Mouse (Mus musculus) right cerebral cortex, adult 18-20 months (tissue): ENCODE data around the gene H2-Q6.
"Not testable (repeated sequence)": the region's sequence is repeated elsewhere in the genome, so short reads cannot be mapped to it uniquely, and the experiment has no call there.

Experiments used
- DNase-seq: peaks from one replicate; pipeline ENCODE4 v3.0.0; 2022; ENCODE audit warnings: mixed read lengths

Gene H2-Q6

DNA sequence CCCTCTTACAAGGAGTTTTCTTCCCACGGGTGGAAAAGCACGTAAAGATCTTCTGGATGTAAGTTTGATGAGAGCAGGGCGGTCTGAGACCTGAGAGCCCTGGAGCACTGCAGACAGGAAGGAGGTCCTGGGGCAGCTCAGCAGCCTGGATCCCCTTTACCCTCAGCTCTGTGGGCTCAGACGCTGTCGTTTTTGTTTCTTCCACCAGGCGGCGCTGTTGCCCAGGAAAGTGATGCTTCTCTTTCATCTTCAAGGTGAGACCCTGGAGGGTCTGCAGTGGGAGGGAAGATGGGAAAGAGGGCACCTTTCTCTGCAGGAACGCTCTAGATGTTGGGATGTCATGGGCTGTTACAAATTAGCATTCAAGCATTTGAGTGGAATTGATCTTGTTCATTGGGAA lies 10.2 kb downstream of the H2-Q6 start:
- not testable (repeated sequence) for DNase-seq

GRCm38 (mm10) chr17:35435577-35435976 lies 10.9 kb downstream of the H2-Q6 start:
- not testable (repeated sequence) for DNase-seq

DNA sequence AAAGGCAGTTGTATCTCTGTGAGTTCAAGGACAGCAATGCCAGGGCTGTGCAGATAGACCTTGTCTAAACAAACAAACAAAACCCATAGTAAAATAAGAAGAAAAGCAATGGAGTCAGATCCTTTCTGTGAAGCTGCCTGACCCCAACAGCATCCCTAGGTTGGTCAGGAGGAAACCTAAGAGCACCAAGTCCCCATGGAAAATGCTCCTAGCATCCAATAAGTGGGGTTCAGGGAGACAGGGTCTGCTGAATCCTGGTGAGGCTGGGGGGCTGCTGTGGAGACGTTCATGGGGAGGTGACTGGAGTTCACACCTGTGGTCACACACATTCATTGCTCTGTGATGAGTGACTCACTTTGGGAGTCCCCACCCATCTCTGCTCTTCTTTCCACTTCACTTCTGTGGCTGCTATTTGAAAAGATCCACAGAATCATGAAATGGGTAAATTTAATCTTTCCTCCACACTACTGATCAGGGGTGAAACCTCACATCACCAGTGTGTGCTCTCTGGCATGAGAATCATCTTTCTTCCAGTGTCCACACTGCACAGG lies 12.8 kb downstream of the H2-Q6 start:
- not testable (repeated sequence) for DNase-seq

DNA sequence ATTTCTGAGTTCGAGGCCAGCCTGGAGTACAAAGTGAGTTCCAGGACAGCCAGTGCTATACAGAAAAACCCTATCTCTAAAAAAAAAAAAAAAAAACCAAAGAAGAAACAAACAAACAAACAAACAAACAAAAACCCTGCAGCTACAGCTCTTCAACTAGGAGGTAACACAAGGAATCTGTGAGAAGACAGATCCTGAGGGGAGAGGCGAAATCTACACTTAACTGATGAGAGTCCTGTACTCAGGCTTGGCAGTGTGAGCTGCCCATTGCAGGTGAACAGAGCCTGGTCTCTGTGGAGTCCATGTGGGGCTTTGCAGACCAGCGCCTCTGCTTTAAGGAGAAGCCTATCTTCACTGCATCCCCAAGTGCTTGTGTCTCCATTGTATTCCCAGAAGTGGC lies 13.7 kb downstream of the H2-Q6 start:
- not testable (repeated sequence) for DNase-seq

GRCm38 (mm10) chr17:35438885-35439284 lies 14.2 kb downstream of the H2-Q6 start, which contains the start of gene H2-Q7:
TSS of gene H2-Q7 (plus strand) at chr17:35439155.
- DNase-seq, result peak; percentile 57

GRCm38 (mm10) chr17:35439295-35439747 lies 14.7 kb downstream of the H2-Q6 start:
- DNase-seq, result not testable (repeated sequence)

- not testable (repeated sequence) for DNase-seq
Observed at GRCm38 (mm10) chr17:35439925-35440645, 15.4 kb downstream of the H2-Q6 start.

GRCm38 (mm10) chr17:35442376-35442775 lies 17.7 kb downstream of the H2-Q6 start:
- not testable (repeated sequence) for DNase-seq

- DNase-seq, result not testable (repeated sequence)
Observed at GRCm38 (mm10) chr17:35444510-35444909, 19.9 kb downstream of the H2-Q6 start.

- not testable (repeated sequence) for DNase-seq
Observed at GRCm38 (mm10) chr17:35458247-35458646, 33.6 kb downstream of the H2-Q6 start.

DNA sequence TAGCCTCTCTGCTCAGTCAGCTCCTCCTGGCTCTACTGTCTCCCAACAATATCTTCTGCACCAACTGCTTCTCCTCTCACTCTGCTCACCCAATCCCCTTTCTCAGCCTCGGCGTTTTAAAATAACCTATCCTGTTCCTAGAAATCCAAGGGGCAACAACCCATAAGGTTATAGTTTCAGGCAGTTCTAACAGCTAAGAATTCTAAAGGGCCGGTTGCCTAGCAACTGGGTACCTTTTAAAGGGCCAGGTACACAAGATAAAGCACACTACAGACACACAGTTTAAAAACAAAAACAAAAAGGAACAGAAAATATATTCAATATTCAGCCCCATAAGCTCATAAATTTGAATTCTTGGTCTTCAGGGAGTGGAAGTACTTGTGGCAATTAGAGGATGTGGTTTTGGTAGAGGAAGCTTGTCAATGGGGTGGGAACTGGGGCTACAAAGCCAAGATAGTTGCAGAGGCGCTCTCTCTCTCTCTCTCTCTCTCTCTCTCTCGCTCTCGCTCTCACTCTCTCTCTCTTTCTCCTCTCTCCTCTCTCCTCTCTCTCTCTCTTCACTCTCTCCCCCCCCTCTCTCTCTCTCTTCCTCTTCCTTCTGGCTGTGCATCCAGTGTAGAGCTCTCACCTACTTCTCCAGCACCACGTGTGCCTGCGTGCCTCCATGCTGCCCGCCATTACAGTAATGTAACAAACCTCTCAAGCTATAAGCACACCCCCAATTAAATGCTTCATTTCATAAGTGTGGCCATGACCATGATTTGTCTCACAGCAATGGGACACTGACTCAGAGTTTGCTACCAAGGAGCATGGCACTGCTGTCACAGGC lies 36.1 kb downstream of the H2-Q6 start:
- not testable (repeated sequence) for DNase-seq

DNA sequence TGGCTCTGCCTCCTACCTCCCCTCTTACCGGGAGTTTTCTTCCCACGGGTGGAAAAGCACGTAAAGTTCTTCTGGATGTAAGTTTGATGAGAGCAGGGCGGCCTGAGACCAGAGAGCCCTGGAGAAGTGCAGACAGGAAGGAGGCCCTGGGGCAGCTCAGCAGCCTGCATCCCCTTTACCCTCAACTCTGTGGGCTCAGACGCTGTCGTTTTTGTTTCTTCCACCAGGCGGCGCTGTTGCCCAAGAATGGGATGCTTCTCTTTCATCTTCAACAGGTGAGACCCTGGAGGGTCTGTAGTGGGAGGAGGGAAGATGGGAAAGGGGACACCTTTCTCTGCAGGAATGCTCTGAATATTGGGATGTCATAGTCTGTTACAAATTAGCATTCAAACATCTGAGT lies 41.0 kb downstream of the H2-Q6 start:
- DNase-seq, result not testable (repeated sequence)

GRCm38 (mm10) chr17:35468936-35469335 lies 44.3 kb downstream of the H2-Q6 start:
- DNase-seq, result not testable (repeated sequence)

DNA sequence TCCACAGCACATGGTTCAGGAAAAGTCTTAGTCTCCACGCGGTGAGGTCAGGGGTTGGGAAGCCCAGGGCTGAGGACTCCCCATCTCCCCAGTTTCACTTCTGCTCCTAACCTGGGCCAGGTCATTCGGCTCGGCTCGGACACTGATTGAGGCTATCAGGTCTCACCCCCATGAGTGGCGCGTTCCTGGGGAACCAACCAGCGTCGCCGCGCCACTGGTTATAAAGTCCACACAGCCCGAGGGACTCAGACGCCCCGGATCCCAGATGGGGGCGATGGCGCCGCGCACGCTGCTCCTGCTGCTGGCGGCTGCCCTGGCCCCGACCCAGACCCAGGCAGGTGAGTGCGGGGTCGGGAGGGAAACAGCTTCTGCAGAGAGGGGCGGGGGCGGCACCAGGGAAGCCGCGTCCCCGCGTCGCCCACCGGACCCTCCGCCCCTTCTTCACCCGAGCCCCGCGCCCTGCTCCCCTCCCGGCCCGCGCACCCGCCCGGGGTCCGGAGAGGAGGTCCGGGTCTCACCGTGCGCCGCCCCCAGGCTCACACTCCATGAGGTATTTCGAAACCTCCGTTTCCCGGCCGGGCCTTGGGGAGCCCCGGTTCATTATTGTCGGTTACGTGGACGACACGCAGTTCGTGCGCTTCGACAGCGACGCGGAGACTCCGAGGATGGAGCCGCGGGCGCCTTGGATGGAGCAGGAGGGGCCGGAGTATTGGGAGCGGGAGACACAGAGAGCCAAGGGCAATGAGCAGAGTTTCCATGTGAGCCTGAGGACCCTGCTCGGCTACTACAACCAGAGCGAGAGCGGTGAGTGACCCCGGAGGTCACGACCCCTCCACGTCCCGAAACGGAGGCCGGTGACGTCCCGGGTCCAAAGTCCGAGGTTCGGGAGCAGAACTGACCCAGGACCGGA lies 45.4 kb downstream of the H2-Q6 start, which contains the start of gene H2-Q10:
TSS of gene H2-Q10 (plus strand) at position 248 of the 910 bp plus-strand sequence.
- DNase-seq, result no peak
